Mouse (Mus musculus): ENCODE measurements around the gene Serpinc1. TPM values are rescaled to one million over a fixed set of nuclear protein-coding genes. Genes with fewer than 3 reads are reported as not detected.

The Serpinc1 gene
- 2.7 to 4.2 TPM (median 3.2 TPM) in 4 replicates for total RNA-seq (2023; ENCODE audit: inconsistent age)

GRCm38 (mm10) chr1:160978071-160978735 lies at the start of gene Serpinc1:
Gene Serpinc1 (plus strand): TSS chr1:160978585.

DNA sequence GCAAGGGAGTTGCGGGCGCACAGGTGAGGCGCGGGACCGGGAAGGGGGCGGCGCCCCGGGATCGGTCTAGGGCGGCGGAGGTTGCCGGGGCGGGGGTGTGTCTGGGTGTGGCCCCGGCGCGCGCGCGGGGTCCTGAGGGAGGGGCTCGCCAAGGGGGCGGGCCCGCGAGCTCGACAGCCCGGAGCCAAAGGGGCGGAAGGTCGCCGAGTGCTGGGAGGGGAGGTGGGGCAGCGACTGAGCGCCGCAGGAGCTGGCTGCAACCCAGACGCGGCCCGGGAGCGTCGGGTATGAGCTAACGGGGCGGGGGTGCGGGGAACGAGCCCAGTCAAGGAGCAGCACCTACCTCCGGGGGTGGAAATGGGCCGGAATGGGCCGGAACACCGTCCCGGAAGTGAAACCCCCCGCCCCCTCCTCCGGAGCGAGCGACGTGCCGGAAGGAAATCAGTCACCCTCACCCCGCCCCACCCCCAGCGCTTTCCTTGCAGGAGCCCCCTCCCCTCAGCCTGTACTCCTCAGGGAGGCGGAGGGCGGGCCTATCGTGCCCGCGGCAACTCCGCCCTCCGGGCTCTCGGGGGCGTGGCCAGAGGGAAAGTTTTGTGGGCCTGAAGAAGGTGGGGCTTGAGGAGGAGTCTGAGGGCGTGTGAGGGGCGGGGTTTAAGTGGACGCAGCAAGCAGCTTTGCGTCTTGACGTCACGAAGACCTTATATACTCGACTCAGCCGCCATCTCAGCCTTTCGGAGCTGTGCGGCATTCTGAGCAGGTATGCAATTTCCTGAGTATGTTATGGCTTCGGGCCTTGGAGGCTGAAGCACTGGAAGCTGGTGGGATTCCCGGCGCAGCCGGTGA lies 56.3 kb downstream of the Serpinc1 start, which contains the start of gene Zbtb37:
Gene Zbtb37 (minus strand): TSS at position 415 of the 846 bp plus-strand sequence.

Other genes with a start within 250 kb of the Serpinc1 start
- gene Rabgap1l, start 185.4 kb upstream of the Serpinc1 start, total RNA-seq (2023; ENCODE audit: inconsistent age): 253 to 288 TPM (median 272 TPM) in 4 replicates
- gene Rc3h1, start 72.2 kb upstream of the Serpinc1 start, total RNA-seq (2023; ENCODE audit: inconsistent age): 62.2 to 66.7 TPM (median 65.7 TPM) in 4 replicates
- 38.6 to 54.3 TPM (median 46.1 TPM) in 4 replicates for gene Zbtb37, start 56.3 kb downstream of the Serpinc1 start, total RNA-seq (2023; ENCODE audit: inconsistent age)
- gene Dars2, start 92.1 kb downstream of the Serpinc1 start, total RNA-seq (2023; ENCODE audit: inconsistent age): 12.5 to 17.8 TPM (median 15.6 TPM) in 4 replicates
- gene Cenpl, start 92.1 kb downstream of the Serpinc1 start, total RNA-seq (2023; ENCODE audit: inconsistent age): 7.4 to 11.5 TPM (median 8.2 TPM) in 4 replicates
- gene Klhl20, start 152.9 kb downstream of the Serpinc1 start, total RNA-seq (2023; ENCODE audit: inconsistent age): 23.8 to 29.2 TPM (median 25.8 TPM) in 4 replicates
- gene Ankrd45, start 164.1 kb downstream of the Serpinc1 start, total RNA-seq (2023; ENCODE audit: inconsistent age): not detected in 4 replicates
- gene Tex50, start 180.7 kb downstream of the Serpinc1 start, total RNA-seq (2023; ENCODE audit: inconsistent age): not detected in 4 replicates